Mouse (Mus musculus): ENCODE measurements at regions not wholly inside any gene's neighbourhood (a gene's known extent, or its start where the extent isn't known, plus 50 kb on each side); places are given as distances from the start of the nearest gene placed in this dataset.
"Not testable (repeated sequence)": the region's sequence is repeated elsewhere in the genome, so short reads cannot be mapped to it uniquely, and the experiment has no call there.

DNA sequence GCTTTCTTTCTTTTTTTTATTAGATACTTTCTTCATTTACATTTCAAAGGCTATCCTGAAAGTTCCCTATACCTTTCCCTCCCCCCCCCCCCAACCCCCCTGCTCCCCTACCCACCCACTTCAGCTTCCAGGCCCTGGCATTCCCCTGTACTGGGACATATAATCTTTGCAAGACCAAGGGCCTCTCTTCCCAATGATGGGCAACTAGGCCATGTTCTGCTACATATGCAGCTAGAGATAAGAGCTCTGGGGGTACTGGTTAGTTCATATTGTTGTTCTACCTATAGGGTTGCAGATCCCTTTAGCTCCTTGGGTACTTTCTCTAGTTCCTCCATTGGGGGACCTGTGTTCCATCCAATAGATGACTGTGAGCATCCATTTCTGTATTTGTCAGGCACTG lies 55.6 kb upstream of the Slc1a3 start:
- DNase-seq, result not testable (repeated sequence)

DNA sequence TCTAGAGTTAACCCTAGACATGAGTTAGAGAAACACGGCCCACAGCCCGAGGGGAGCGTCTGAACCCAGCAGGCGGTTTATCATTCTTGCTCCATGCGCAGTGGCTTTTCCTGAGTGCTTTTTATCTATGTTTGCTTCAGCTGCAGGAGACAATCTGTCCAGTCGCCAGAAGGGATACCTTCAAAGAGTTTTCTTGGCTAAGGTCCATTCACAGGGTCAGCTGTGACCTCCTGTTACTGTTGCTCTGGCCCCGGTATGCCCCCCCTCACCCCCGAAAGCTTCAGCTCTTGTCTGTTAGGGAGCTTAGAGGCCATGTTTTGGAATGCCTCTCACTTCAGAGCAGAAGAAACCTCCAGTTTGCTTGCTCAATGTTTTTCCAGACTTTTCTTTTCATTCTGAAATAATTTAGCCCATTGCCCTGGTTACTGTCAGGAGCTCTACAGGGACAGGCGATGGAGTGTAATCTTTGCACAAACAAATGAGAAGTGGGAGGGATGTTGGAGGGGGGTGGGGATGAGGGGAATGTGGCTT lies 51.2 kb upstream of the Slc1a3 start:
- no peak for DNase-seq

DNA sequence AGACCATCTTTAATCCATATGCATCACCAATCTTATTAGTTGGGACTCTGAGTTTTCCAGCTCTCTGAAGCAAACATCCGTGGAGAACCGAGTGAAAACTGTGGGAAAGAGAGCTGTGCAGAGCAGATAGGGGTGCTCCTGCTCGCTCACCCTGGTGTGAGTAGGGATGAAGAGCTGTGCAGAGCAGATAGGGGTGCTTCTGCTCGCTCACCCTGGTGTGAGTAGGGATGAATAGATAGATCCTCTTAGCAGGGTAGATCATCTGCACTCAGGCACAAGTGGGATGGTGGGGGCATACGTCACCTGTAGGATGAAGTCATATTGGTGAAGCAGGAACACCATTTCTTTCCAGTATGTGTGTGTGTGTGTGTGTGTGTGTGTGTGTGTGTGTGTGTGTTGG lies 50.6 kb upstream of the Slc1a3 start:
- no peak for DNase-seq
